Mouse (Mus musculus): ENCODE data around the gene Atf1. TPM values are rescaled to one million over a fixed set of nuclear protein-coding genes. Genes with fewer than 3 reads are reported as not detected.
A peak's percentile ranks its signal among the peaks of the same experiment; 100 is the strongest.

Atf1 gene
- 10 to 100 TPM; 24.1 to 28.2 (median 25.9) TPM for total RNA-seq (2022)

DNA sequence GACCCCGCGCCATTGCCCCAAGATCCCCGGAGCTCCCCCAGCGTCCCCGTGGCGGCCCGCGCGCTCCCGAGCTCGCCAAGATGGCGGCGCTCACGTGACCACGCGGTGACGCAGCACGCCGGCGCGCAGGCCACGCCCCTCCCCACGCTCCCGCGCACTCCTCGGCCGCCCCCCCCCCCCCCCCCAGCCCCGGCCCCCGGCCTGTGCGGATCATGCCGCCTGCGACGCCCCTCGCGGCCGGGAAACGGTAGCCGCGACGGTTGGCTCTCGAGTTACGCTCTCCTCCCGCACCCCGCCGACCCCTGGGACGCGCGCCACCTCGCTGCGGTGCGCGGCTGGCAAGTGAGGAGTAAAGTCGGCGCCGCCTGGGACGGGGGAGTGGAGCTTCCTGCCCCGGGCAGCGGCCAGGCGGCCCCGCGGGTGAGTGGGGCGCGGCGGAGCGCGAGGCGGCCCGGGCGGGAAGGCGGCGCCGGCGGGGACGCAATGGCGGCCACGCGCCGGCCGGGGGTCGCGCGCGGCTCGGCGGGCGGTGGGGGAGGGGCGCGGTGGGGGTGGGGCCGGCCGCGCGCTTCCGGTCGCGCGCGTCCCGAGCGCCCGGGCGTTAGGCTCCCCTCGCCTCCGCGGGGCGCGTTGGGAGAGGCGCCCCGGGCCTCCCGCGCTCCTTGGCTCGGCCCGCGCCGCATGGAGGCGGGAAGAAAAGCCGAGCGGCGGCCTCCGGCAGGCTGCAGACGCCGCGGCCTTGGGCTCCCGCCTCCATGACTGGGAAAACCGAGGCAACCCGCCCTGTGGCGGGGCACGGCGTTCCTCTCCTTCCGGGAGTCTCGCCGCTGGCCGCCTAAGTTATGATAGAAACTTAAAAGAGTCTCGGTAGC, at the start of gene Atf1:
TSS of gene Atf1 (plus strand) at position 157 of the 872 bp plus-strand sequence.
- peak in 1 of 2 experiments; percentile 89 for DNase-seq (ENCODE audit: low spot score in 2 of 2)

DNA sequence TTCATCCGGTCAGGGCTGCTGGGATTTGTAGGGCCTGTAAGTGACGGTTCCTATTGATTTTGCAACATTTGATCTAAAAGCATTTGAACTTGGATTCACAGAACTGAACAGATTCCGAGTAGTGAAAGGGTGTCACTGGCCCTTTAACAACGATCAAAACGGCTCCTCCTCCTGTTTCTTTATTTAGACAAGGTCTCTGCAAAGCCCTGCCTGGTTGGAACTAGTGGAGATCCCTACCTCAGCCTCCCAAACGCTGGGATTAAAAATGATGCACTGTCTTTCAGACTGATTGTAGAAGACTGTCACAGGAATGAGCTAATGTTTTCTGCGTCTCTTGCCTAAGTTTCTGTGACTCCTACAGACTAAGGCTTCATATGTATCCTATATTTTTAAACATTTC, 49.1 kb upstream of the Atf1 start:
- no peak for DNase-seq (ENCODE audit: low spot score in 2 of 2)

DNA sequence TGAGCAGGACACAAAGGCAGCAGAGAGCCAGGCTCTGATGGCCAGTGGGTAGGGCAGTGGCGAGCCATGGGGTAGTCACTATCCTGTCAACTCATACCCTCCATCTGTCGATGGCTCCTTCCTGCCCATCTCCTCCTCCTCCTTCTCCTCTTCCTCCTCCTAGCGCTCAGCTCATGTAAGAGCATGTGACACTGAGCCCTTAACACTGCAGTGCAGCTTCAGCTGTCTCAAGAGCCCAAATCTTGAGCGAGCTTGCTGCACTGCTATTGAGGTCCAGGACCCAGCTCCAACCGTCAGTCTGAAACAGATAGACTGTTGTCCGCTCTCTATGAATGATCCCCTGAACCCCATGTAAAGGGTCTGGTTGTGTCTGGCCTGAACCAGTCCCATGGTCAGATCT, 47.9 kb upstream of the Atf1 start:
- no peak for DNase-seq (ENCODE audit: low spot score in 2 of 2)

DNA sequence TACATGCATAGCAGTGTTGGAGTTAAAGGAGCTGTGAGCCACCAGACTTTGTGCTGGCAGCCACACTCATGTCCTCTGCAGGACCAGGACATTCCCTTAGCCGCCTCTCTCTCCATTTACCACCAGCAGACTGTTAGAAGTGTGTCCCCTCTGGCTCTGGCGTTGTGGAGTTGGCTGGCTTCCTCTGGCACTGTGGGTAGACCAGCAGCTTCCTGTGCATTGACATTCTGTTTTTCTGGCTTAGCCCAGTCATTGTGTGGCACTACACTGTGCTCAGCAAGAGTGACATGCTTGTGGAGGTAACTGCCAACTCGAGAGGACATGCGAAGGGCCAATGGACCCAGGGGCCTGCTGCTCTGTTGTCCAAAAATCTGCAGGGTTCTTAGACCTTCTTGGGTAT, 47.4 kb upstream of the Atf1 start:
- DNase-seq (ENCODE audit: low spot score in 2 of 2) = no peak

DNA sequence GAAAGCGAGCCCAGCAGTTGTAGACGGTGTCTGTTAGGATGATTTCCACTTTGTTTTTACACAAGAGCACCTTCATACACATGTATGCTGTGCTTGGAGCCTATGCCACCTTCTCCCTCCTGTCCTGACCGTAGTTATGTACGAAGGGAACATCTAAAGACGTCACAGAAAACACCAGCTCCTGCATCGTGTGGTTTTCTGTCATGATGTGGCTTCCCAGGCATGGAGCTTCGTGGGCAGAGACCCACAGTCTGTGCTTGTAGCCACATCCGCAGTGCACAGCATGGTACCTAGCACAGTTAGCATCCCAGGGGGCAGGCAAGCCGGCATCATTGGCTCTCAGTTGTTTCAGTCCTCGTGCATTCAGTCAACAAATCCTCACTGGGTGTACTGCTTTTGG, 45.8 kb upstream of the Atf1 start:
- no peak for DNase-seq (ENCODE audit: low spot score in 2 of 2)

DNA sequence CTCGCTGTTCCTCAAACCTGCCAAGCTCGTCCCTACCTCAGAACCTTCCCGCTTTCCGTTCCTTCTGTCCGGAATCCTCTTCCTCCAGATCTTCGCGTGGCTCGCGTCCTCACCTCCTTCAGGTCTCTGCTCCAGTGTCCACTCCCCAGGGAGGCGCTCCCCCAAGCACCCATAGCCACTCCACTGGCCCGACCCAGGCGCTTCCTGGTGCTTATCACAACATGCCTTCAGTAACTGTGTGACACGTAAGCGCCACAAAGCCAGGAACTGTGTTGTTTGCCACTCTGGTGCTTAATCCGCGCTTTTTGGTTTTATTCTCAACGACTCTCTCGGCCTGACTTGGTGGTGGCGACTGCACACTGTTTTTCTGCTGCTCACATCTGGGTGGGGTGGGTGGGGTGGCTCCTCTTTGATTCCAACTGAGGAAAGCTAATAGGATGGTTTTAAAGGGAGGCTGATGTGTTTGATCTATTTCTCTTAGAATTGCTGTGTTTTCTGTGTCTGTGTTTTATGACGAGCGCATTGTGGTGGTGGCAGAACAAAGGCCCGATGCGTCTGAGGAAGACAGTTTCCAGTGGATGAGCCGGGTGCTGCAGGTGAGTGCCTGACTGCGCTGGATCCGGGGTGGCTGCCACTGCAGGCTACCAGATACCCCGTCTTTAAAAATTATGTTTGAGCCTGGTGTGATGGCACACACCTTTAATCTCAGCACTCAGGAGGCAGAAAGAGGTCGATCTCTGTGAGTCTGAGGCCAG, 44.9 kb upstream of the Atf1 start:
- DNase-seq (ENCODE audit: low spot score in 2 of 2) = no peak

DNA sequence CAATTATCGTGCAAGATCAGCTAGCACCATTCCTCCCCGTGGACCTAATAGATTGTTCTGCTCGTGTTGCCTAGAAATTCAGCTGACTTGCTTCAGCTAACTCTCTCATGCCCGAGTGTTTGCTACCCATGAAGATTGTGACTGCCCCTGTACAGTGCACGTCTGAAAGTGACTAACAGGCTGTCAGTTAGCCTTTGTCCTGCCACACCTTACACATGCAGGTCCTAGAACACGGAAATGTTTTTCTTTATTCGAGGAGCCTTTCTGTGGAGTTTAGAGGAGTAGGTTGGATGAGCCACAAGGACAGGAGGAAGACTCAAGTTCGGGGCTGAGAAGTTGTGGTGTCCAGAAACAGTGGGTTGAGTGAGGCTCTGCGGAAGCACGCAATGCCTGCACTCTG, 44.1 kb upstream of the Atf1 start:
- no peak for DNase-seq (ENCODE audit: low spot score in 2 of 2)

DNA sequence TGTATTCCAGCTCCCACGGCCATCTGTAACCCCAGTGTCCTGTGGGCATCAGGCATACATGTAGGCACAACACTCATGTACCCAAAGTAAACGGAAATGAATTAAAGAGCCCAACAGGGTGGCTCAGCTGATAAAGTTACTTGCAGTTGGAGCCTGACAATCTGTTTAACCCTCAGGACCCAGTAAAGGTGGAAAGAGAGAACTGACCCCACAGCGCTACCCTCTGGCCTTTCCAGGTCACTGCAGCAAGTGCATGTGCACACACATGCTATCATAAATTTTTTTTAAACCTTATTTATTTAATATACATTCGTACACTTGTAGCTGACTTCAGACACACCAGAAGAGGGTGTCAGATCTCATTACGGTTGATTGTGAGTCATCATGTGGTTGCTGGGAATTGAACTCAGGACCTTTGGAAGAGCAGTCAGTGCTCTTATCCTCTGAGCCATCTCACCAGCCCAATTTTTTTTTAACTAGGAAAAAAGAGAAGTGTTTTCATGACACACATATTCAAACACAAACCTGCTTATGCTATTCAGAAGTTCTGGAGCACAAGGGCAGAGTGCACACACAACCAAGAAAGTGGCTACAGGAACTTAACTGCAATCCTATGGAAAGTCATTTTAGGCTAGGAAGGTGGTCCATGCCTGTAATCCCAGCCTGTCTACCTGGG, 42.7 kb upstream of the Atf1 start:
- no peak for DNase-seq (ENCODE audit: low spot score in 2 of 2)

DNA sequence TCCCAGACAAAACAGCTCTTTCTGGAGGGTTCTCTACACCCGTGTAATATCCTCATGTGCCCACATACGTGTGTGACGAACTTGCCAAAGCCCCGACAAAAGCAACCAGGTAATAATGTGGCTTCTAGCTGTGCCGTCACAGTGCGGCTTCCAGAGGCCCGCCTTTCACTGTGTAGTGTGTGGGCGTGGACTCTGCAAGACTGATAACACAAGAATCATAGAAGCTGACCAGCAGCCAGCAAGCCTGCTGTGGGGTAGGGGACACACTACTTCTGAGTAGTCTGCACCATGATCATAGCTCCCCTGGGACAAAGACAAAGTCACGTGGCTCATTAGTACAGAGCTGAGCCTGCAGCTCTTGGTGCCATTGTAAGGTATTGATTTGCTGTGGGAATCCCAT, 41.4 kb upstream of the Atf1 start:
- no peak for DNase-seq (ENCODE audit: low spot score in 2 of 2)

DNA sequence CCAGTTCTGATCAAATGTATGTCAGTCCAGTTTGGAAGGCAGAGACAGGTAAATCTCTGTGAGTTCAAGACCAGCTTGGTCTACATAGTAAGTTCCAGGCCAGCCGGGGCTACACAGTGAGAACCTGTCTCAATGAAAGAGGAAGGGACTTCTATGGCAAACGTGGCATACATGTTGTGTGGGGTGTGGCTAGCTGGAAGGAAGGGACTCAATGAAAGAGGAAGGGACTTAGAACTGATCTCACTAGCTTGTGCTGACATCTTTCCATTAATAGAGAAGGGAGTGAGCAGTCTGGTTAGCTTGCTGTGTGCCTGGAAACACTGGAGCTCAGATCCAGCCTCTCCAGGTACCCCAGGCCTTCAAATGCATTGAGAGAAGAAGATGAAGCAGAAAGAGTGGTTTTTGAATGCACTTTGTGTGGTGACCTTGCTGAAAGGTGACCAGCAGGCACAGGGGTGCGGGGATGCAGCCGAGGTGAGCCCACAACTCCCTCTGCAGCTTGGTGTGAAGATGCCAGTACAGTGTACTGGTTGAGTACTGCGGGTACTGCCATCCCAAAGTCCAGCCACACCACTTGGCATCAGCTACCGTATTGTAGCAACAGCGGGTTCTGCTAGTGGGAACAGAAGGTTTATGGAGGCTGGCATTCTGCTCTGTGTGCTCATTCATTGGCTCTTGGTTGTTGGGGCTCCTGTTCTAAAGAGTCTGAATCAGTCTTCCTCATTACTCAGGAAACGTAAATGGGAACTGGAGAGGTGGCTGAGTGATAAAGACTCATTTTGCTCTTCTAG, 40.5 kb upstream of the Atf1 start:
- DNase-seq (ENCODE audit: low spot score in 2 of 2) = peak in 1 of 2 experiments; percentile 27

DNA sequence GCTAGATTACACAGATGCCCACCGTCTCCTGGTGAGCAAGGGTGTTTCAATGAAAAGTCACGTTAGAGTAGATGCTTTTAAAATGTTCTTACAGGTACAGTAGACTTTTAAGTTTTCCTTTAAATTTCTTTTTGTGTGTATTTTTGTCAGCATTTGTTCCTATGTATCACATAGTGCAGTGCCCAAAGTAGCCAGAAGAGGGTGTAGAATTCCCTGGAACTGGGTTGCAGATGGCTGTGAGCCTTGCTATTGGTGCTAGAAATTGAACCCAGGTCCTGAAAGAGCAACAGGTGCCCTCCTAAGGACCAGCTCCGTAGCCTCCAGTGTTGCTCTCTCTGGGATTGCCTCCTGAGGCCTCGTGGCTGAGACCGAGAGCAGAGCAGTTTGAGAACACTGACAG, 39.1 kb upstream of the Atf1 start:
- DNase-seq (ENCODE audit: low spot score in 2 of 2) = no peak

DNA sequence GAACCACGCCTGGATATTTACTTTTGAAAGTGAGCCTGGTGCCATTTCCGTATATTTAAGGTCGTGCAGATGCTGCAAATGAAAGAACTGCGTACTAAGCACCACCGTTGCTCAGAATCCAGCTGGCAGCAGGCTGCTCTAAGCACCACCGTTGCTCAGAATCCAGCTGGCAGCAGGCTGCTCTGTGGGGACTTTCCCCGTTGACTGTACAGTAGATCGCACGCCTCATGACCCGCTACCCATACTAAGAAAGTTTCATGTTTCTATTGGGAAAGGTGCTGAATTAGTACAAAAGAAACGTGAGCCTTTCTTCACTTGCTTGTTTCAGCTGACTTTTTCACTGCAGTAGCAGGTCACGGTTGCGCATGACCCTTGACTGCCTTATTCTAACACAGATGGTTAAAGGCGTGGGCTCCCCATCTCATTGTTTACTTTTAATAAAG, 38.6 kb upstream of the Atf1 start:
- DNase-seq (ENCODE audit: low spot score in 2 of 2) = no peak

DNA sequence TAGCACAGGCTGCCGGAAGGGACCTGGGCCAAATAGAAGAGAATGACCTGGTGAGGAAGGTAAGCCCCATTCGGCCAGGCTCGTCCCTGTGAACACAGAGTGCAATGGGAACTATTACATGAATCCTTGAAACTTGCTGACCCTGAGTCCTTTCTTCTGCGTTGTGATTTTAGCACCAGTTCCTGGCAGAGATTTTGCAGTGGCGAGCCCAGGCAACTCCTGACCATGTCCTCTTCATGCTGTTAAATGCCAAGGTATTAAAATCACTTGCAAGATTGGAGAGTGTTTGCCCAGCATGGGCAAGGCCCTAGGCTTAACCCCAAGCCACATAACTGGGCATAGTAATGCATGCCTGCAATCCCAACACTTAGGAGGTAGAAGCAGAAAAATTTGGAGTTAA, 37.5 kb upstream of the Atf1 start:
- no peak for DNase-seq (ENCODE audit: low spot score in 2 of 2)

DNA sequence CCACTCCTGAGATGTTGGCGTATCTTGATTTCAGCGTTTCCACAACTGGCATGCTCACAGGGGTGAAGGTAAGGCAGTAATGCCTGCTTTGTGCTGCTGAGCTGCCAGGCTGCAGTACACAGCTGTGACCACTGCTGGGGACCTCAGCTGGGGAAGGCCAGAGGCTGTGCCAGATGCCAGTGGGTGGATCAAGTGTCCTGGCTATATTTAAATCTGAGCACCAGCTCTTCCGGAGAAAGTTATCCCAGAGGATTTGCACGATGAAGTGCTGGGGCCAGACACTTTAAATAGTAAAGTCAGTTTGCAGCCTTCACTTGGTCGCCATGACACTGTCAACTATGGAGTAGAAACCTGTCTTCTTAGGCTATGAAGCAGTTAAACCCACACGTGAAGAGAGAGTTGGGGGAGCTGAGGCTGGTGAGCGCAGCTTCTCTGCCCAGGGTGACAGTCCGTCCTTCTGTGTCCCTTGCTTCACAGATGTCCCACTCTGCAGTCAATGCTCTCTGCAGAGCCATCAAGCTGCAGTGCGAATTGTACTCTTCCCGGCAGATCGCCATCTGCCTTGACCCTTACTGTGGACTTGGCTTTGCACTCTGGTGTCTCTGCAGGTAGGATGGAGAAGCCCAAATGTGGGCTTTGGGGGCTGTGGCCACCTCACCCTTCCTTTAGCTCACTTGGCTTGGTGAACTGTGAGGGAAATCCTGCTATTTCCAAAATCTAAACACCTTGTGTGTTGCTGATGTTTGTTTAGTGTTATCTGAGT, 28.5 kb upstream of the Atf1 start:
- no peak for DNase-seq (ENCODE audit: low spot score in 2 of 2)

DNA sequence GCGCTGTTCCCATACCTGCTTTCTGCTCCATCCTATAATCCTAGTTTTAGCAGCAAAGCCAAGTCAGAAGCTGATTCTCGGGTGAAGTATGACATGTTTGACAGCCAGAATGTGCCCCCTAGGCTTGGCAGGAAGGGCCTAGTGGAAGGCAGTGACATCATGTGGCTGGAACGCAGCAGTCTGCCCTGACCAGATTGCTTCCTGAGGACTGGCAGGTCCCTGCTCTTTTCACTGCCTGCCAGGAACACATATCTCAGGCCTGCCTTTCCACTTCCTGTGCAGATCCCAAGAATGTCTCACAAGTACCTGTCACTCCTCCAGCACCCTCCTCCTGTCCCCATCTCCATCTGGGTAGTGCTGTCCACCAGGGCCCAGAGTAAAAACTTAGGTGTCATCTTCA, 27.8 kb upstream of the Atf1 start:
- no peak for DNase-seq (ENCODE audit: low spot score in 2 of 2)

DNA sequence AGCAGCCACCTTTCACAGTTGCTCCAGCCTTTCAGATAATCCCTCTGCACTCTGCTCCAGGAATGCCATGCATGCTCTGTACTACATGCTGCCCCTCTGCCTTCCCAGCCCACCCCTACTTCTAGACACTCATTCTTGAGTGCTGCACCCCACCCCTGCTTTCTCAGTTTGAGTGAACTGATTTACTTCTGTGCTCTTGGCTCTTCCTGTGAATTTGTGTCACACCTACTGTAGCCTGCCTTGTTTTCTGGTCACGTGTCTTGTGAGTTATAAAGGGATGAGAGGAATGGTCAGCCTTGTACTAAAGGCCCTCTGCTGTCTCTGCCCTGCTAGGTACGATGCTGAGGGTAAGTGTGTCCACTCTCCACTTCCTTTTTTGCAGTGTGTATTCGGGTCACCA, 25.8 kb upstream of the Atf1 start:
- no peak for DNase-seq (ENCODE audit: low spot score in 2 of 2)

DNA sequence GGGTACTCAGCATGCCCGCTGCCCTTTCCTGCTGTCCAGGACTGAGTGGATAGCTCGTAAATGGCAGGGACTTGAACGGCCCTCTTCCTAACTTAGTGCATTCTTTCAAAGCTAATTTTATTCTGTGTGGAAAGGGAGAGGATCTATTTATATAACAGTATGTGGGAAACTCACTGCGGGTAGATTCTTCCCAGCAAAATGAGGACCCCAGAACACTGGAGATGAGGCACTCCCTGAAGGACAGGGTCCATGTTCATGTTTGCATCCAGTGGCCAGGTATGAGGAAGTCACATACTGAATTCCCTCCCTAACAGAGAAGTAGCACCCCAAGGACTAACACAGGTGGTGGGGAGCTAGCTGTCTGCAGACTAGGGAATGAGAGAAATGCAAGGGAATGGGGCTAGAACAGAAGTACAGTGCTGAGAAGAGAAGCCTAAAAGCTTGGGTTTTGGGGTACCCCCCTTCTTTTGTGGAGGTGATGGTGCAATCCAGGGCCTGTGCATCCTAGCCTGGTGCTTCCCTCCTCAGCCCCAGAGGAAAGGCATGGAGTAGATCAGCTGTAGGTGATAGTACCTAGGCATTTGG, 25.1 kb upstream of the Atf1 start:
- no peak for DNase-seq (ENCODE audit: low spot score in 2 of 2)

DNA sequence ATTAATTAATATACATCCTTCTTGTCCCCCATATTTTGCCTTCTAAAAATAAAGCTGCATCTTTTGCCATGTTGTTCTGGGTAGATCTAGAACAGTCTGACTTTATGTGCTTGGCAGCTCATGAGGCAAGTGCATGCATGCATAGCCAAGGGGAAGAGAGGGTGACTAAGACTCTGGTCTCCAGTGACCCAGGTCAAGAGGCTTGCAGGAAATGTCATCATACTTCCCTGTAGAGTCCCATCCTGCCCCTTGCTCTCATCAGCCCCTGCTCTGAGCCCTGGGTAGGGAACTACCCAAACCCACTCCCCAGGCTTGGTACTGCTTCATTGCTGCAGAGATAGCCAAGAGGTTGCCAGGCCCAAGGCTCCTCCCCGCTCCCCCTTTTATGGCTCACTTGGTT, 23.0 kb upstream of the Atf1 start:
- no peak for DNase-seq (ENCODE audit: low spot score in 2 of 2)

DNA sequence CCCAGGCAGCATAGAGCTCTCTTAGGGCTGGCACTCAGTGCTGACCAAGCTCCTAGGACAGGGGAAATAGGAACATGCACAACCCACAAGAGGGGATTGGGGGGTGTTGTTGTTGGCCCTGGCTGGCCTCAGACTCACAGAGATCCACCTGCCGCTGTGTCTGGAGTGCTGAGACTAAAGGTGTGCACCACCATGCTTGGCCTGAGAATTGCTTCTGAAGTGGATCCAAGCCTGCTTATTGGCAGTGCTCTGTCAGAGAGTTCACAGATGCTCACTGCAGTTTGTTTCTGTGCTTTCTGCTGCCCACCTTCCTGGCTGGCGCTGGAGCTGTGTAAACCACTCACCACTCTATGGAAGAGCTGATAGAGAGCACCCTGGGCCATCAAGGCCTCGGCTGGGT, 17.6 kb upstream of the Atf1 start:
- no peak for DNase-seq (ENCODE audit: low spot score in 2 of 2)

DNA sequence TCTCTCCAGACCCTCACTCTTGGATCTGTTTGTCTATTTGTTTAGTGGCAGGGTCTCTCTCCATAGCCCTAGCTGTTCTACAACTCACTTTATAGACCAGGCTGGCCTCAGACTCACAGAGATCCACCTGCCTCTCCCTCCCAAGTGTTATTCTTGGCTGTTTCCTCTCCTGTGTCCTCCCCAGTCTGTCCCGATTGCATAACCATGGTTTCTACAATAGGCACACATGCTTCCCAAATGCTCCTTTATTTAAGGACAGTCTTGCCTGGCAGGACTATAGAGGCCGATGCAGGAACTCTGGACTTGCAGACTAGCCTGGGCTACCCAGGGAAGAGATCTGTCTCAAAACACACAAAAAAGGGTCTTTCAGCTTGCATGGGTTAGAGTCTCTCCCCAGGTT, 14.3 kb upstream of the Atf1 start:
- no peak for DNase-seq (ENCODE audit: low spot score in 2 of 2)
